Mouse (Mus musculus): ENCODE measurements around the gene Akap5. TPM values are rescaled to one million over a fixed set of nuclear protein-coding genes. Genes with fewer than 3 reads are reported as not detected.

Gene Akap5
- total RNA-seq (2022), result under 1 TPM; 0.24 to 0.51 (median 0.39) TPM

- DNase-seq (ENCODE audit: low spot score in 2 of 2), result no peak
Measured at GRCm38 (mm10) chr12:76324679-76325431, at the start of gene Akap5. Gene Akap5 (plus strand): TSS chr12:76324891.

DNA sequence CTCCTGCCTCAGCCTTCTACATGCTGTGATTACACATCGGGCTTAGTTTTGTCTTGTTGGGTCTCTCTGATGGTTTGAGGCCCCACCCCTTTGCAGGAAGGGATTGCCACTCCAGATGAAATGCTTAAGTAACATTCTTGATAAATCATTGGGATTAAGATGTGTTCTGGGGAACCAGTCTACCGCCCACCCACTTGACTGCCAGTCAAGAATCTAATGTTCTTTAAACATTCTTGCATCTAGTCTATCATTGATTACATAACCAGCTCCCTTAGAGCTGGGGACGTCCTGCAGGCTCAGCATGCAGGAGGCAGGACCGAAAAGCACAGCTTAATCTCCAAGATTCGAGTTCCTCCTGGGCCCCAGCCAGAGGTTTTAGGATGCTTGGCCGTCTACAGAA lies 46.5 kb upstream of the Akap5 start:
- DNase-seq (ENCODE audit: low spot score in 2 of 2), result no peak

- no peak for DNase-seq (ENCODE audit: low spot score in 2 of 2)
Measured at GRCm38 (mm10) chr12:76280556-76280955, 44.1 kb upstream of the Akap5 start.

GRCm38 (mm10) chr12:76281111-76281660 lies 43.5 kb upstream of the Akap5 start:
- DNase-seq (ENCODE audit: low spot score in 2 of 2), result no peak

DNA sequence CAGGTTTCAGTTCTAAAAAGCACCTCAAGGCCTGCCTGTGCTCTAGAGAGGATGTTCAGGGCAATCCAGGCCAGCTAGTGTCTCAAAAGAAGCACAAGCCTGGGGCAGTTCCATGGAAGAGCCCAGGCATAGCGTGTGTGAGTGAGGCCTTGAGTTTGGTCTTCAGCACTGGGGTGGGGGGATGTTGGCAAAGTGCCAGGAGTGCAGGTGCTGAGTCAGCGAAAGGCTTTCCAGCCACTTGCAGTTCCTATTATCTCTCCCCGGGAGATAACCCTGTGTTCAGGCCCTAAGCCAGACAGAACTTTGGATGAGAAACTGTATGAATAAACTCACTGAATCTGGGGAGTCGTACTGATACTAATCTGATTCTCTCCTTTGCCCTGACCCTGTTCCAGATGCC lies 42.6 kb upstream of the Akap5 start:
- DNase-seq (ENCODE audit: low spot score in 2 of 2), result no peak

DNA sequence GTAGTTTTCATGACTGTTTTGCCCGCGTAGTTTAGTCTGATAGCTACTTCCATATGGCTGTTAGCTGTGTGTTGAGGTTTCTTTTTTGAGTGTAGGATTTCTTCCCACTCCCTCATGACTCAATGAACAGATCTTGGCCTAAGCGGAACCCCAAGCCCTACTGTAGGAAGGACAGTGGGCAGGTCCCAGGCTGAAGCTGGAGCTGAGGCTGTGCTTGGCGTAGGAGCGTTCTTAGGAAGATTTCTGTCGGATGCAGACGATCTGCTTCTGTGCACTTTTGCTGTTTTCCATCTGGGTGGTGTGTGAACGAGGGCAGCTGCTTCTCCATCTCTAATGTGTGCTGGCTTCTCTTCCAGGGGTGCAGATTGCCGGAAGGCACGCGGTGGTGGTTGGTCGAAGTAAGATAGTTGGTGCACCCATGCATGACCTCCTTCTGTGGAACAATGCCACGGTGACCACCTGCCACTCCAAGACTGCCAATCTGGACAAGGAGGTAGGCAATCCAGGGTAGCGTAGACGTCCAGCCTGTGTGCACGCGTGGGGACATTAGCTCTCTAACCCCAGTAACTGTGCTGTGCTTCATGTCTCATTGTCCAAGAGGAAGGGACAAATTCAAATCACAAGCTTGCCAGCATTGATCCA lies 42.0 kb upstream of the Akap5 start:
- no peak for DNase-seq (ENCODE audit: low spot score in 2 of 2)

- no peak for DNase-seq (ENCODE audit: low spot score in 2 of 2)
Measured at GRCm38 (mm10) chr12:76285418-76285817, 39.3 kb upstream of the Akap5 start.

- no peak for DNase-seq (ENCODE audit: low spot score in 2 of 2)
Measured at GRCm38 (mm10) chr12:76287986-76288385, 36.7 kb upstream of the Akap5 start.

DNA sequence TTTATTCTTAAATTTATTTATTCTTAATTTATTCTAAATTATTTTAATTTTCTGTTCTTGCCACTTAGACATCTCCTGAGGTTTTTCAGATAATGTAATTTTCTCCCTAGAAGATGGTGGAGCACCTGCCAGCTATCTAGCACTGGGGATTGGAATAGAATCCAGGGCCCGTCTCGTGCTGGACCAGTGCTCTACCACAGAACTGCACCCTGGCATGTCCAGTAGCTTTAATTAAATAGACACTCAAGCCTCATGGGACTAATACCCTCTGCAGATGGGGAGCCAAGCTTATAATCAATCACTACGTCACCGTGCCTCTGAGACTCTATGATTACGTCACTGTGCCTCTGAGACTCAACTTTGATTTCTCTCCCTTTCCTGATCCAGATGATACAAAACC lies 36.2 kb upstream of the Akap5 start:
- DNase-seq (ENCODE audit: low spot score in 2 of 2), result no peak

GRCm38 (mm10) chr12:76289428-76289827 lies 35.3 kb upstream of the Akap5 start:
- no peak for DNase-seq (ENCODE audit: low spot score in 2 of 2)

DNA sequence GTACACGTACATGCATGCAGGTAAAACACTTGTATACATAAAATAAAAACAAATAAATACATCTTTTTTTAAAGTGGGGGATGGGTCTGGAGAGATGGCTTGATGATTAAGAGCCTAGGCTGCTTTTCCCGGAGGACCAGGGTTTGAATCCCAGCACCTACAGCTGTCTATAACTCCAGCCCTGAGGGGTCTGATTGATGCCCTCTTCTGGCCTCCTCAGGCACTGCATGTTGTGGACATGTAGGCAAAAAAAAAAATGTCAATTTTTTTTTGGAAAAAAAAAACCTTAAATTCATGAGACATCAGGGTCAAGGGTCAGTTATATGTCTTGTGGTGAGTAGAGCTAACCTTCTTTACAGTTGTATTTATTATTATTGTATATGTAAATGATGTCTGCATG lies 34.4 kb upstream of the Akap5 start:
- no peak for DNase-seq (ENCODE audit: low spot score in 2 of 2)

- peak in 1 of 2 experiments; percentile 34 for DNase-seq (ENCODE audit: low spot score in 2 of 2)
Measured at GRCm38 (mm10) chr12:76293192-76293591, 31.5 kb upstream of the Akap5 start.

DNA sequence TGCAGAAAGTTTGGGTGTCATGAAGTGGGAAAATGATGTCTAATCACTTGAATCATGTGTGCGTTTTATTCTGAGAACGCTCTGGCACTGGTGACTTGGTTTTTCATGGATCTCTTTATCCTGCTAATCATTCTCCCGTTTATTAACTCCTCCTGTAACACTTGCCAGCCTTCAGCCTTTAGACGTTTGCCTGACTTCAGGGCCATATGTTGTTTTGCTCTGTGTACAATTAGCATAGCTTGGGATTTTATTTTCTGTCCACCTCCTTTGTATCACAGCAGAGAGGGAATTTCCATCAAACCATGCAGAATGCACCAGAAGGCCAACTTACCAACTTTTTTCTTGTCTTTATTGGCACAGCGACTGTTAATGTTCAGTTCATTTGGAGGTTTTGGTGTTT lies 26.9 kb upstream of the Akap5 start:
- no peak for DNase-seq (ENCODE audit: low spot score in 2 of 2)

- DNase-seq (ENCODE audit: low spot score in 2 of 2), result no peak
Measured at GRCm38 (mm10) chr12:76299361-76299906, 25.3 kb upstream of the Akap5 start.

- no peak for DNase-seq (ENCODE audit: low spot score in 2 of 2)
Measured at GRCm38 (mm10) chr12:76300367-76300766, 24.3 kb upstream of the Akap5 start.

DNA sequence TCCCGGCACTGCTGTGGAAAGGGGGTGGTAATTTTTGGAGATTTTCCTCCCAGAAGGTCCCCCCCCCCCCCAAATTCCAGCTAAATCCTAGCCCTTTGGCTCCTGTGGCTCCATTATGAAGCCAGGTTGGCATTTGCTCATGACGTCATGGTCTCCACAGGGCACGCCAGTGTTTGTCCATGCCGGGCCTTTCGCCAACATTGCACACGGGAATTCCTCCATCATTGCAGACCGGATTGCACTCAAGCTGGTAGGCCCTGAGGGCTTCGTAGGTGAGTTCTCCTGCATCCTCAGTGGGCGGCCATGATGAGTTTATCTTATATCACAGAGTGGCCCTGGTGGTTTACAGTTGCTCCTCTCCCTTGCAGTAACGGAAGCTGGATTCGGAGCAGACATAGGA lies 21.2 kb upstream of the Akap5 start:
- DNase-seq (ENCODE audit: low spot score in 2 of 2), result no peak

DNA sequence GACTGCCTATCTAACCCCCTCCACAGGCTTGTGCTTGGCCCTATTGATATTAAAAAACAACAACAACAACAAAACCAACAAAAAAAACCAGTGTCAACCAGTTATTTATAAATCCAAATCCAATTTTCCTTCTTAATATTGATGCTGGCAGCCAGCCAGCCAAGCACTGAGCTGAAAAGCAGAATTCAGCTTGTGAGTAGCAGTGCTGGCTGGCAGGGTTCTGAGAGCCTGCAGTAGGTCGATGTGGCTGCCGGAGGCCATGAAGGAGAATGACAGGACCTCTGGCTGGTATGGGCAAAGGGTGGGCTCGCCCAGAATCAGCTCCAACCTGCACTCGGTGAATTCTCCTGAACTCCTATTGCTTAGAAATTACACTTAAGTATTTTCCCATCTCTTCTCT lies 20.5 kb upstream of the Akap5 start:
- DNase-seq (ENCODE audit: low spot score in 2 of 2), result no peak

- DNase-seq (ENCODE audit: low spot score in 2 of 2), result no peak
Measured at GRCm38 (mm10) chr12:76305107-76305506, 19.6 kb upstream of the Akap5 start.

GRCm38 (mm10) chr12:76306852-76307561 lies 17.7 kb upstream of the Akap5 start:
- DNase-seq (ENCODE audit: low spot score in 2 of 2), result no peak

DNA sequence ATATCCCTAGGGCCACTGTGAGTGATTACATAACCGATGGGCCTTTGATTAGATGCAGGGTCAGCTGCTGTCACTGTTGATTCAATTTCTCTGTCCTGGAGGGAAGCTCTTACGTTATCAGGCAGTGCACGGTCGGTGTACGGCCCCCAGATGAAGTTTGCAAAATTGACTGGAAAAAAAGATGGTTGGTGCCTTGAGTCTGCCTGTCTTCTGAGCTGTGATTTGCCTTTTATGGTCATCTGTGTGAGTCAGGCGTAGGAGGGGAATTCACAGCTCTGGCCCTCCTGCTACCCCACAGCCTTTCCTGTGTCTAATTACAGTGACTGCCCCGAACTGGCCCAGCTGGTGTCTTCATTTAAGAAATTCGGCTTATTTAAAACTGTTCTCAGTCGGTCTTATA lies 16.7 kb upstream of the Akap5 start:
- DNase-seq (ENCODE audit: low spot score in 2 of 2), result no peak

- DNase-seq (ENCODE audit: low spot score in 2 of 2), result no peak
Measured at GRCm38 (mm10) chr12:76308436-76308835, 16.3 kb upstream of the Akap5 start.

DNA sequence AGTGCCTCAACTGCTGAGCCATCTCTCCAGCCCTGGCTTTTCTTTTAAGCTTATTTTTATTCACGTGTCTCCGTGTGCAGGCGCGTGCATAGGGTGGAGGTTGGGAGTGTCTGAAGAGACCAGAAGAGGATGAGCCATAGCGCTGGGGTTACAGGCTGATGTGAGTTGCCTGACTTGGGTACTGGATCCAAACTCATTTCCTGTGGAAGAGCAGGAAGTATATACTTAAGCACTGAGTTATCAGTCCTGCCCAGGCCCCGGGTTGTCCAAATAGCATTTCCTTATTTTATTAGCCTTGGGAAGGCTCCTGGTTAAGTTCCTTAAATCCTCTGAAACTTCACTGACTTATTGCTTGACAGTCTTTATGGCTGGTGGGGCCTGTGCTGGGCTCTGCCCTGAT lies 14.7 kb upstream of the Akap5 start:
- DNase-seq (ENCODE audit: low spot score in 2 of 2), result no peak
